Mouse (Mus musculus) spleen, postnatal 14 days (tissue): ENCODE measurements around the gene Cep83.
A peak's percentile ranks its signal among the peaks of the same experiment; 100 is the strongest.

Experiments used
- DNase-seq, 2 experiments: peaks; one replicate each; pipeline ENCODE4 v3.0.0; 2021 to 2022; ENCODE audit warnings: low spot score in 2 of 2

Cep83 gene

DNA sequence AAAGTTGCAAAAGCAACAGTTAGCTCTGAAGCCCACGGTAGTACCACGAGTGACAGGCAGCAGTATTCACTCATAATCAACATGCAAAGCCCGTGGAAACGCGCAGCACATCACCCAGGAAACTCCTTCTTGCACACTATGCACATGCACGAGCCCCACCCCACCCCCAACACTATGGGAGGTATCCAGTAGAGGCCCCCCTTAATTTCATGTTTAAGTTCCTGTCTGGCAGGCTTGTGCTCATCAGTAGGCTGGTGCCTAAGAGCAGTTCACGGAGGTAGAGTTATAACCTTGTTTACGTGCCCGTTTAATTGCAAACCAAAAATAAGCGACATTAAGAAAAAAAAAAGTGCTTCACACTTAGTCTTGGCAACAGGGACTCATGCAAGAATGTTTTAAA, 138.9 kb downstream of the Cep83 start:
- peak in 1 of 2 experiments; percentile 13 for DNase-seq

- peak; percentile 28 to 52 for DNase-seq
Observed at GRCm38 (mm10) chr10:94827890-94828733, 139.7 kb downstream of the Cep83 start.

- DNase-seq, result no peak
Observed at GRCm38 (mm10) chr10:94828734-94829230, 140.3 kb downstream of the Cep83 start.

GRCm38 (mm10) chr10:94829407-94829806, 141.0 kb downstream of the Cep83 start:
- DNase-seq, result peak; percentile 65 to 74

DNA sequence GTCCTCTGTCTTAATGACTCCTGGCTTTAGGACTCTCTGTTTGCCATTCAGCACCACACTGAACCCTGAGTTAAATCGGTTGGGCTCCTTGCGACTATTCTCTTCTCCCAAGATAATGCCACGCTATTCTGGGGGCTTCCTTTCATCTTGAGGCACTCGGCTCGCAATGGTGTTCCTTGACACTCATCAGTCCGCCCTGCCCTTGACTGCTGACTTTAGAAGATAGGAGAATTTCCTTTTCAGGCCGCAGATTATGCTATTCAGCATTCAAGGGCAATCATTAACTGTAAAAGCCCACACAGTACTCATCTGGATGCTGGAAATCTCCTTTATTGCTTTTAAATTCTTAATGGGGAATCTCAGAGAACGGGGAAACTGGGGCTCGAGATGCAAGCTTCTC, 147.4 kb downstream of the Cep83 start:
- DNase-seq, result no peak
